Mouse (Mus musculus): ENCODE measurements around the gene Caln1.

DNA sequence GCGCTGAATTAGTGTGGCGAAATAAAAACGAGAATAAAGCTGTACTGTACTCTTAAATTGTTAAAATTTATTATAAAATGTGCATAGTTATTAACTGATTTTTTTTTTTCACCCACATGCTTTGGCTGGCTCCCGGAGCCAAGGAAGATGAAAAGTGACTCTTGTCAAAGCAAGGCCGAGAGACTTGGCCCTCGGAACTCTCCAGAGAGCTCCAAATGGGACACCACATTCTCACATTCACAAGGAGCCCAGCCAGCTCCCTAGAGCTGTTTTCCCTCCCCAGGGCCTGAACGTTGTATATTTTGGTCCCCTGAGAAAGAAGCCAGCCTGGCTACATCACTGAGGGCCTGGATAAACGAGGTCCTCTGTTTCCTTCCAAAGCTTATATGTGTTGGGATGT is 25.1 kb downstream of the Caln1 start:
- no peak for TF ChIP-seq CTCF (IDR thresholded peaks at IDR 0.05; ENCODE audit: low read depth, low read length)
- no peak for TF ChIP-seq POLR2A (IDR thresholded peaks at IDR 0.05; ENCODE audit: extremely low read depth, insufficient read depth, low read length)

Measured in liver, adult 2 months (tissue).